Mouse (Mus musculus) kidney, embryonic 14.5 days (tissue): ENCODE measurements around the gene Mtln. TPM values are rescaled to one million over a fixed set of nuclear protein-coding genes. Genes with fewer than 3 reads are reported as not detected.

Experiments used
- ATAC-seq: fragments of 200-750 bp; cut with Nextera tagmentation; 2 replicates; pipeline ENCODE4 v1.8.0; 2017; ENCODE audit warnings: moderate number of reproducible peaks, mild to moderate bottlenecking, moderate TSS enrichment, moderate library complexity; ENCODE audit not compliant: low FRiP score, low TSS enrichment
- H3K27ac ChIP-seq: fragments of 300-500 bp; sonication (generic); 2 replicates; pipeline ENCODE4 v1.5.1; 2014; ENCODE audit warnings: low read depth, mild to moderate bottlenecking, low read length, moderate library complexity, mixed read lengths
- H3K27me3 ChIP-seq: fragments of 300-500 bp; sonication (generic); 2 replicates; pipeline ENCODE4 v1.6.1; 2014; ENCODE audit warnings: mild to moderate bottlenecking, low read length; ENCODE audit not compliant: control insufficient read depth, insufficient read depth
- H3K36me3 ChIP-seq: fragments of 300-500 bp; sonication (generic); 2 replicates; pipeline ENCODE4 v1.6.1; 2014; ENCODE audit warnings: low read length, mixed read lengths; ENCODE audit not compliant: control insufficient read depth, insufficient read depth
- H3K4me1 ChIP-seq: fragments of 300-500 bp; sonication (generic); 2 replicates; pipeline ENCODE4 v1.6.1; 2014; ENCODE audit warnings: low read length, mixed read lengths; ENCODE audit not compliant: control insufficient read depth, insufficient read depth
- H3K4me2 ChIP-seq: fragments of 300-500 bp; sonication (generic); replicated peaks from 2 replicates; pipeline ENCODE4 v1.6.1; 2014; ENCODE audit warnings: low read depth, mild to moderate bottlenecking, low read length
- H3K4me3 ChIP-seq: fragments of 300-500 bp; sonication (generic); 2 replicates; pipeline ENCODE4 v1.5.1; 2014; ENCODE audit warnings: mild to moderate bottlenecking, low read length
- H3K9ac ChIP-seq: fragments of 300-500 bp; sonication (generic); 2 replicates; pipeline ENCODE4 v1.6.1; 2014; ENCODE audit warnings: low read depth, mild to moderate bottlenecking, low read length, moderate library complexity
- H3K9me3 ChIP-seq: fragments of 300-500 bp; sonication (generic); 2 replicates; pipeline ENCODE4 v1.6.1; 2016; ENCODE audit warnings: low read length; ENCODE audit not compliant: control insufficient read depth
- WGBS: fragments of 180-500 bp; shearing (Covaris S2); extraction: QIAGEN DNeasy Blood & Tissue Kit; methylation state at CpG from one replicate; pipeline ENCODE4 v1.1.7; 2014; 5-methylcytosine and 5-hydroxymethylcytosine counted together
- polyA plus RNA-seq: library from polyadenylated mRNA; unstranded; fragments of >200 nt; fragmentation: Nextera tagmentation; extraction: Ambion mirVana; gene quantifications from 2 replicates; pipeline ENCODE4 v1.2.1, GENCODE M21; 2014

Mtln gene
- polyA plus RNA-seq, 1 experiment from 2014 or later, result 37.6 TPM

DNA sequence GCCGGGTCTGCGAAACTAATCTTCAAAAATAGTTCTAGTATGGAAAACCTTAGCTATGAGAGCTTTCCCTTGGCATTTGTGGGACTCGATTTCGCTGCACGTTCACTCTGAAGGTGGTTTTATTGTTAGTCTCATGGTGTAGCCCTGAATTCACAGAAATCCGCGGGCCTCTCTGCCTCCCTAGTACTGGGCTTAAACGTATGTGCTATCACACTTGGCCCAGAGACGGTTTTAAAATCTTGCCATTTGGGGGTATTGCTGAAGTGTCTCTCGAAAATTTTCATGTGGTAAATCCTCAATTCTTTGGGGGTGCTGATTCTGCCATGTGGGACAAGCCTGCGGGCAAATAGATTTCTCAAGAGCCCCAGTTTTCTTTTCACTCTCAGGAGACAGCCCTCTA, 3.1 kb downstream of the Mtln start:
- Histone ChIP-seq H3K9me3 (no peaks in the 10 kb centered on the region), H3K4me1 (peaks cover 20% of the 10 kb centered on the region), H3K27ac (no peak overlapping the region), H3K9ac (peak overlapping the region; percentile 82), H3K27me3 (no peaks in the 10 kb centered on the region), H3K4me3 (peak overlapping the region; percentile 77), H3K36me3 (no peaks in the 10 kb centered on the region), H3K4me2 (peak overlapping the region; percentile 76)
- WGBS, result 6% methylated on average over 11 of the region's 11 CpGs
- ATAC-seq, result 0 out of 2 replicates have a peak, but pooled peaks have one; percentile 24

DNA sequence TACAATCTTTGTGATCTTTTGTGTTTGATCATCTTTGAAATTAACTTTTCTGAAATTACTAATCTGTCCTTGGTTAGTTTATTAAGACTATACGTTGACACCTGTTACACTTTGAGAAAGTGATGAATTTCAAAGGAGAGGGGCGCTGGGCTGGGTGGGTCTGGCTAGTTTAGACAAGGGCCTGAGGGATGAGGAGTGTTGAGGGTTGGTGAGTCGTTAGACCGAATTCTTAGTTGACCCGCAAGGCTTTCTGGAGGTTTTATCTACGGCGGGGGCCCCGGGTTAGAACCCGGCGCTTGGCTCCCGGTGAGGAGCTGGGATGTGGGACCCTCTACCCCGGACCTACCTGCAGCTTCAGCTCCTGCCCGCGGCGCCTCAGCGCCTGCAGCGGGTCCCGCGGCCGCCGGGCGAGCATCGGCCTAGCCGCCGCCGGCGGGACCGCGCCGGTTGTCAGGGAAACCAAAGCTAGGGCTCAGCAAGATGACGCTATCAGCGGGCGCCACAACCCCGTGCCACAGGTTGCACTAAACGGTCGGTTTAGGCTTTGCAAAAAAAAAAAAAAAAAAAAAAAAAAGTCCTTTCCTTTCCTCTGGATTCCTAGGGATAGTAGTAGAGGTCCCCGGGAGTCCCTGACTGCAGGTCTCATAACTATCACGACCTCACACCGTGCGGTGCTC, 3.7 kb downstream of the Mtln start, which contains the start of gene Nphp1:
TSS of gene Nphp1 (minus strand) at position 458 of the 677 bp plus-strand sequence.
- no peaks in the 10 kb centered on the region for H3K36me3 ChIP-seq
- H3K4me1 ChIP-seq, result peaks cover 20% of the 10 kb centered on the region
- H3K27ac ChIP-seq, result no peak within 1 kb of the TSS
- no peaks in the 10 kb centered on the region for H3K27me3 ChIP-seq
- 1% methylated on average over 40 of the region's 40 CpGs for WGBS
- H3K9ac ChIP-seq, result peak within 1 kb of the TSS; percentile 82
- H3K4me2 ChIP-seq, result peak within 1 kb of the TSS; percentile 76
- H3K9me3 ChIP-seq, result no peaks in the 10 kb centered on the region
- H3K4me3 ChIP-seq, result peak within 1 kb of the TSS; percentile 77
- ATAC-seq, result peak; percentile 80

DNA sequence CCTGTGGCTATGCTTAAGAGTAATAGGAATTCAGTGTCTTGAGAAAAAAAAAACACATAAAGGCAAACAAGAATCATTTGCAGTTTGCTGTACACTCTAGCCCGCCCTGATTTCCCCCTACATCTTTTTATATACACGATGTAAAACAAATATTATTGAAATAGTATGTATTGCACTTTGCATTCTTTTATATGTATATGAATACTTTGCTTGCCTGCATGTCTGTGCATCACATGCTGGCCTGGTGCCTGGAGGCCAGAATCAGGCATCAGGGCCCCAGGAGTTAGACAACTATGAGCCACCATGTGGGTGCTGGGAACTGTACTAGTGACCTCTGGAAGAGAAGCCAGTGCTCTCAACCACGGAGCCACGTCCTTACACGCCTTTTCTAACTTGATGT, 5.1 kb downstream of the Mtln start:
- Histone ChIP-seq H3K4me1 (peaks cover 17% of the 10 kb centered on the region), H3K9ac (no peak overlapping the region), H3K36me3 (no peaks in the 10 kb centered on the region), H3K4me2 (no peak overlapping the region), H3K4me3 (no peak overlapping the region), H3K27me3 (no peaks in the 10 kb centered on the region), H3K27ac (no peak overlapping the region), H3K9me3 (no peaks in the 10 kb centered on the region)
- no peak for ATAC-seq
- WGBS, result 89% methylated on average over 5 of the region's 5 CpGs

DNA sequence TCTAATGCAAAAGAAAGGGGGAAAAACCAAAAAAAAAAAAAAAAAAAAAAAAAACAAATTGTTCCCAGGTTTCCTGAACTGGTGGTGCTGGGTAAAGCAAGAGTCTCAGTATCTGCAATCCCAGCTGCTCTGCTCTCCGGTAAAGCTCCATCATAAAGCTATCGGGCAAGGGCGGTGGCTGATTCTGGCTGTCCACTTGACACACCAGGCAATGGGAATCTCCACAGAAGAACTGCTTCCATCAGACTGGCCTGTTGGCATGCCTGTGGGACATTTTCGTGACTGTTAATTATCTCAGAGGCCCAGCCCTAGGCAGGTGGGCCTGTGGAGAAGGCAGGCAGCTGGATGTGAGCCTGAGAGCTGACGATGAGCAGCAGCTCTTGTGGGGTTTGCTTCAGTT, 13.8 kb downstream of the Mtln start:
- Histone ChIP-seq H3K4me1 (no peaks in the 10 kb centered on the region; the same call in 1 of the 2 replicates), H3K4me2 (no peak overlapping the region), H3K27ac (no peak overlapping the region), H3K9me3 (no peaks in the 10 kb centered on the region), H3K4me3 (no peak overlapping the region), H3K36me3 (peaks cover 11% of the 10 kb centered on the region; the same call in 1 of the 2 replicates), H3K9ac (no peak overlapping the region), H3K27me3 (no peaks in the 10 kb centered on the region)
- 85% methylated on average over 5 of the region's 5 CpGs for WGBS
- ATAC-seq, result no peak

DNA sequence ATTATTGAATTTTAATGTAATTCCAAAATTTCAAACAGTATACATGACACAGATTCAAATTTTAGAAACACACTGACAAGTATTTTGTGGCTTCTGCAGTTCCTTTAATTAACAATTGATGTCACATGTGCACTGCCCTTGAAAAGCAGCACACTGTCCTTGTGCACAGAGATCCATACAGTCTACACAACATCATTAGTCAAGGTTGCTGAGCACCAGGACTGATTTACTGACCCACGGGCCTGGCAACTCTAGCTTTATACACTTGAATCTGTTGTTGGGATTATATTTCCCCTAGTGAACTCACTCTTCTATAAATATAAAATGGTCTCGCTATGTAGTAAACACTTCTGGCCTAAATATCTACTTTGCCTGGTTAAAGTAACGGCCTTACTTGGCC, 17.3 kb downstream of the Mtln start:
- Histone ChIP-seq H3K9ac (no peak overlapping the region), H3K9me3 (no peaks in the 10 kb centered on the region), H3K4me1 (no peaks in the 10 kb centered on the region; the same call in 1 of the 2 replicates), H3K27ac (no peak overlapping the region), H3K36me3 (peaks cover 22% of the 10 kb centered on the region; the same call in 1 of the 2 replicates), H3K4me3 (no peak overlapping the region), H3K27me3 (no peaks in the 10 kb centered on the region), H3K4me2 (no peak overlapping the region)
- no peak for ATAC-seq
- 58% methylated on average over 3 of the region's 3 CpGs for WGBS

DNA sequence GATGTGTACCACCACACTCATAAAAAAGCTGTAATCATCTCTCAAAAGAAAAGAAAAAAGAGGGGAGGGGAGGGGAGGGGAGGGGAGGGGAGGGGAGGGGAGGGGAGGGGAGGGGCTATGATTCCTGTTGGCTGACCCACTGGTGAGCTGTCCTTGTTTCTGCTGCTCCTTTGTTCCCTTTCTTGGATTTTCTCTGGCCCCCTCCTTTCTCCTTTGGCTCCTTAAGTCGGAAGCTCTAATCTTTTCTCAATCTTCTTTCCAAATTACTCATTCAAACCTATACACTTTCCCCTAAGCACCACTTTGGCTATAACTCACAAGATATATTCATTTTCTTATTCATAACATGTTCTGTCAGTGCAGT, 17.7 kb downstream of the Mtln start:
- Histone ChIP-seq H3K9me3 (no peaks in the 10 kb centered on the region), H3K9ac (no peak overlapping the region), H3K27me3 (no peaks in the 10 kb centered on the region), H3K36me3 (peaks cover 22% of the 10 kb centered on the region; the same call in 1 of the 2 replicates), H3K4me2 (no peak overlapping the region), H3K27ac (no peak overlapping the region), H3K4me1 (no peaks in the 10 kb centered on the region; the same call in 1 of the 2 replicates), H3K4me3 (no peak overlapping the region)
- ATAC-seq, result no peak
- WGBS, result 50% methylated on average over 1 of the region's 1 CpGs

DNA sequence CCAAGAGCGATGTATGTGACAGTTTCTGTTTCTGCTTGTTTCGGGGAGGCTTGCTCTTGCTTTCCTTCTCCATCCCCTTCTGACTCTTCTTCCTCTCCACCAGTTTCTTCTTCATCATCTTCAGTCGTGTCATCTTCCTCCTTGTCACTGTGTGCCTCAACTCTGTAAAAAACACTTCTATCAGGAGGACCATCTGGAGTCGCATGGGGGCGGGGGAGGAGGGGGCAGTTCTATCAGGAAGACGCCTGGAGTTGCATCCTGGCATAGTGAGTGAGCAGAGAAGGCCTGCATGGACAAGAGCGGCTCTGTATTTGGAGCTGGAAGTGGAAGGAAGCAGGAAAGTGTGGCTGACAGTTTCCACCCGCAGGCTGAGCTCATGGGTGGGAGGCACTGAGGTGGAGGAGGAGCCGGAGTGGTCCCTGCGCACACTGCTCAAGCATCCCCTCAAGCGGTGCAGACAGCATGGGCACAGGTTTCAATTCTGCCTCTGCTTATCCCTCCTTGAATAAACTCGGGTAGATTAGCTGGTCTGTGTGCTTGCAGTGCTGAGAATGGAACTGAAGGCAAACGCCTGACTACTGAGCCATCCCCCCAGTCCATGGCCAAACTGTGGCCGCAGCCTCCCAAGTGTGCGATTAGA, 18.2 kb downstream of the Mtln start:
- Histone ChIP-seq H3K36me3 (peaks cover 25% of the 10 kb centered on the region; the same call in 1 of the 2 replicates), H3K4me2 (no peak overlapping the region)
- WGBS, result 51% methylated on average over 15 of the region's 15 CpGs

DNA sequence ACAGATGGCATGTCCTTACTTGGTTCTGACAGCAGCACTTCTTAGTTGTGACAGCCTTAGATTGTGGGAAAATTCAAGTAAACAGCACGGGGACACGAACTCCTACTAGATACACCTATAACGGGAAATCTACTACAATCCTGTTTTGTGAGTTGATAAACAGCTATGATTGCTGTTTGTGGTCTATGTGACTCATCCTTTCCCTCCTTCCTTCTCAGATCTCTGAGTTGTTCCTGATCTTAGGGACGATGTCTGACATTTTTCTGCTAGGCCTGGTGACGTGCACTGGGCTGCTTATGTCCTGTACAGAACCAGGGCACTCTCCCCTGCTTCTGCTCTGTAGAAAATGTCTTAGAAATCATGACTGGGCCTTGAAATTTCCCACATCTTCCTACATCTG, 30.7 kb downstream of the Mtln start:
- no peak for ATAC-seq
- WGBS, result 94% methylated on average over 5 of the region's 5 CpGs
- H3K9ac ChIP-seq, result no peak overlapping the region
- H3K4me3 ChIP-seq, result no peak overlapping the region
- H3K9me3 ChIP-seq, result no peaks in the 10 kb centered on the region
- H3K4me1 ChIP-seq, result peaks cover 8% of the 10 kb centered on the region
- no peak overlapping the region for H3K27ac ChIP-seq
- peaks cover 18% of the 10 kb centered on the region for H3K36me3 ChIP-seq
- no peaks in the 10 kb centered on the region for H3K27me3 ChIP-seq
- no peak overlapping the region for H3K4me2 ChIP-seq

More for the DNA sequence above, 18.2 kb downstream of the Mtln start:
- H3K27ac ChIP-seq, result no peak overlapping the region
- H3K27me3 ChIP-seq, result no peaks in the 10 kb centered on the region
- H3K9me3 ChIP-seq, result no peaks in the 10 kb centered on the region
- H3K9ac ChIP-seq, result no peak overlapping the region
- no peaks in the 10 kb centered on the region; the same call in 1 of the 2 replicates for H3K4me1 ChIP-seq
- no peak for ATAC-seq
- H3K4me3 ChIP-seq, result no peak overlapping the region

DNA sequence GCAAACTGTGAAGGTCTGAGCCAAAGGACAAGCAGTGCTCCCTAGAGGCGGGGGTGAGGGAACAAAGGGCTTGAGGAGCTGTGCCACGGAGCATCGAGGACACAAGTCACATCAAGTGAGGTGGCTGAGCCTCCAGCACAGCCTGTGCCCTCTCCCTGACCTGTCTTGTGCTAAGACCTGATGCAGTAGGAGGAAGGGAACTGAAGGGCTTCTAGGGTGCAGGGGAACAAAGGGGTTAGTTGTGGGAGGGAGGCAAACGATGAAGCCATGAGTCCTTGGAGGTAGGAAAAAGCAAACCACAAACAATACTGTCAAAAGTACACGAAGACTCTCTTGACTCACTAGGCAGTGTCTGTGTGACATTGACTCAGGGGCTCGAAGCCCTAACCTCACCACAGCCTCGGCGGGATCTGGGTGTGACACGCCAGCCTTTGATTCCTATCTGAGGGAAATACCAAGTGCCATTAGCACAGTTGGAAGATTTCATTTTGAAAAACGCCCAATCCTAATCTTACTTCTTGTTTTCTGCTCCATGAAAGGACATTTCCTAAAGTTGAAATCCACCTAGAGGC, 31.8 kb downstream of the Mtln start:
- Histone ChIP-seq H3K27me3 (no peaks in the 10 kb centered on the region), H3K4me2 (no peak overlapping the region), H3K4me1 (peaks cover 8% of the 10 kb centered on the region), H3K4me3 (no peak overlapping the region), H3K27ac (no peak overlapping the region), H3K36me3 (peaks cover 18% of the 10 kb centered on the region), H3K9me3 (no peaks in the 10 kb centered on the region), H3K9ac (no peak overlapping the region)
- no peak for ATAC-seq
- 77% methylated on average over 10 of the region's 10 CpGs for WGBS
